8 mouse cellular contexts compared by ENCODE assay signal in the genomic region with DNA sequence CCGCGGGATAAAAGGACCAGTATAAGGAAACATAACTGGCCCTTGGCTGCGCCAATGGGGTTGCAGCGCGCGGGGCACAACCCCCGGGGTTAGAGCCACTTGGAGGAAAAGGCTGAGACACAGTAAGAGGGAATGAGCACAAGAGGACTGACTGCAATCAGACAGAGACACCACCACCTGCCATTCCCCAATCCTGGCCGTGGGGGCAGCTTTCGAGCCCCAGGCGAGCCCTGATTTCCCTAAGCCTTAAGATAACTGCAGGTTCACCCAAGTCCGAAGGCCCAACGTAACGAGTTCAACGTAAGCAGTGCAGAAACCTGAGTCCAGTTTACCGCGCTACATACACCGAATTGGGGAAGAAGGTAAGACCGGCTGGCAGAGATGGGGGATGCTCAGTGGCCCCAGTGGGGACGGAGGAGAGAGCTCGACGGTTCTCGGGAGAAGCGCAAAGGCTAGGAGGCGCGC. TPM values are rescaled to one million over a fixed set of nuclear protein-coding genes. Genes with fewer than 3 reads are reported as not detected.
DNase-seq lines count a peak whose midpoint lies in the region; ATAC-seq and TF ChIP-seq lines count a peak whose summit lies in the region.

No protein-coding gene starts in this region.

- TF ChIP-seq CTCF in lung, embryonic 14.5 days (IDR thresholded peaks at IDR 0.05; ENCODE audit: low read depth) = peak; percentile 28
- no peak for TF ChIP-seq CTCF in forebrain, postnatal 0 days (IDR thresholded peaks at IDR 0.05; ENCODE audit: low read depth)

- WGBS in lung, embryonic 14.5 days = under 1% methylated on average over 25 of the region's 25 CpGs
- under 1% methylated on average over 25 of the region's 25 CpGs for WGBS in forebrain, postnatal 0 days
- under 1% methylated on average over 25 of the region's 25 CpGs for WGBS in midbrain, embryonic 16.5 days

- no peaks in the 10 kb centered on the region for H3K27me3 ChIP-seq in lung, embryonic 14.5 days (ENCODE audit: insufficient read depth, low read length)
- no peaks in the 10 kb centered on the region for H3K27me3 ChIP-seq in forebrain, postnatal 0 days (ENCODE audit: insufficient read depth, low read length)
- no peaks in the 10 kb centered on the region for H3K27me3 ChIP-seq in midbrain, embryonic 16.5 days (ENCODE audit: control insufficient read depth, insufficient read depth, low read depth, low read length)

- intact Hi-C loops in left cerebral cortex, postnatal 4 days (cut with DNase I) = no loop called here

- no peaks in the 10 kb centered on the region for H3K9me3 ChIP-seq in lung, embryonic 14.5 days (ENCODE audit: low read depth, low read length)
- no peaks in the 10 kb centered on the region for H3K9me3 ChIP-seq in forebrain, postnatal 0 days (ENCODE audit: low read length)
- no peaks in the 10 kb centered on the region for H3K9me3 ChIP-seq in midbrain, embryonic 16.5 days (replicated peaks; ENCODE audit: control insufficient read depth, low read length, poor library complexity, severe bottlenecking)

- peaks cover under 1% of the 10 kb centered on the region; the same call in 1 of the 2 replicates for H3K36me3 ChIP-seq in lung, embryonic 14.5 days (ENCODE audit: insufficient read depth)
- peaks cover 2% of the 10 kb centered on the region; the same call in 1 of the 2 replicates for H3K36me3 ChIP-seq in forebrain, postnatal 0 days (ENCODE audit: insufficient read depth)
- no peaks in the 10 kb centered on the region for H3K36me3 ChIP-seq in midbrain, embryonic 16.5 days (ENCODE audit: control insufficient read depth, insufficient read depth, low read length)

- peaks cover 6% of the 10 kb centered on the region; the same call in 1 of the 2 replicates for H3K4me1 ChIP-seq in lung, embryonic 14.5 days (ENCODE audit: insufficient read depth)
- peaks cover 9% of the 10 kb centered on the region; the same call in 1 of the 2 replicates for H3K4me1 ChIP-seq in forebrain, postnatal 0 days (ENCODE audit: insufficient read depth)
- peaks cover 9% of the 10 kb centered on the region for H3K4me1 ChIP-seq in midbrain, embryonic 16.5 days (ENCODE audit: control insufficient read depth, insufficient read depth, low read length)

- peak; percentile 31 for DNase-seq in lung, embryonic 14.5 days
- DNase-seq in lung, postnatal 14 days = no peak
- DNase-seq in adipocyte (ENCODE audit: low spot score) = peak; percentile 59
- no peak for DNase-seq in forebrain, postnatal 0 days
- peak; percentile 42 for DNase-seq in left cerebral cortex, postnatal 4 days
- DNase-seq in thymus, postnatal 10 days (ENCODE audit: low spot score in 2 of 2) = no peak
- no peak for DNase-seq in gastrocnemius, postnatal 4 days (ENCODE audit: low spot score in 2 of 2)

- H3K4me3 ChIP-seq in lung, embryonic 14.5 days (ENCODE audit: low read depth, low read length) = peak overlapping the region; percentile 95
- peak overlapping the region; percentile 93 for H3K4me3 ChIP-seq in forebrain, postnatal 0 days (ENCODE audit: low read depth, low read length)
- peak overlapping the region; percentile 87 for H3K4me3 ChIP-seq in midbrain, embryonic 16.5 days (ENCODE audit: low read depth, low read length)

- ATAC-seq in lung, embryonic 14.5 days (ENCODE audit: insufficient read depth) = peak; percentile 73
- peak; percentile 45; the same call in 1 of the 2 replicates for ATAC-seq in forebrain, postnatal 0 days
- ATAC-seq in midbrain, embryonic 16.5 days = peak; percentile 76

- H3K27ac ChIP-seq in lung, embryonic 14.5 days (ENCODE audit: low read depth) = peak overlapping the region; percentile 99
- peak overlapping the region; percentile 99 for H3K27ac ChIP-seq in forebrain, postnatal 0 days (ENCODE audit: low read depth, low read length)
- H3K27ac ChIP-seq in midbrain, embryonic 16.5 days (ENCODE audit: low read length) = peak overlapping the region; percentile 96

- H3K4me2 ChIP-seq in lung, embryonic 14.5 days = peak overlapping the region; percentile 93
- peak overlapping the region; percentile 91 for H3K4me2 ChIP-seq in forebrain, postnatal 0 days (ENCODE audit: low read depth)
- H3K4me2 ChIP-seq in midbrain, embryonic 16.5 days (ENCODE audit: low read length) = peak overlapping the region; percentile 93

- peak overlapping the region; percentile 66 for H3K9ac ChIP-seq in lung, embryonic 14.5 days
- H3K9ac ChIP-seq in forebrain, postnatal 0 days = peak overlapping the region; percentile 80
- peak overlapping the region; percentile 82 for H3K9ac ChIP-seq in midbrain, embryonic 16.5 days (ENCODE audit: low read depth, low read length)

RNA-seq across cellular contexts. Expression of a gene that starts 0.4 kb away (rescaled TPM):
- polyA plus RNA-seq in lung, embryonic 14.5 days (2014; fragmentation: Nextera tagmentation; extraction: Ambion mirVana) = 0.68 and 0.92 TPM in 2 replicates
- 6.4 and 9.3 TPM in 2 replicates for total RNA-seq in forebrain, postnatal 0 days (2014; rRNA removed)
- 1.4 and 2.1 TPM in 2 replicates for polyA plus RNA-seq in forebrain, postnatal 0 days (2015; fragmentation: Nextera tagmentation; extraction: Ambion mirVana)
- 1 to 10 TPM; 2.7 to 4.4 TPM for total RNA-seq in left cerebral cortex, postnatal 4 days (2021)
- polyA plus RNA-seq in midbrain, embryonic 16.5 days (2015; fragmentation: Nextera tagmentation; extraction: Ambion mirVana) = 1.9 and 2.8 TPM in 2 replicates
- 1 to 10 TPM; 1.6 to 4.6 TPM for total RNA-seq in gastrocnemius, postnatal 4 days (2021)

RNA-seq across cellular contexts. Expression of a gene that starts 0.6 kb away (rescaled TPM):
- 74.1 and 78.6 TPM in 2 replicates for polyA plus RNA-seq in lung, embryonic 14.5 days (2014; fragmentation: Nextera tagmentation; extraction: Ambion mirVana)
- total RNA-seq in forebrain, postnatal 0 days (2014; rRNA removed) = 36.8 and 49.8 TPM in 2 replicates
- polyA plus RNA-seq in forebrain, postnatal 0 days (2015; fragmentation: Nextera tagmentation; extraction: Ambion mirVana) = 36.2 and 52.9 TPM in 2 replicates
- total RNA-seq in left cerebral cortex, postnatal 4 days (2021) = 10 to 100 TPM; 68.9 to 74.0 TPM
- polyA plus RNA-seq in midbrain, embryonic 16.5 days (2015; fragmentation: Nextera tagmentation; extraction: Ambion mirVana) = 61.7 and 63.6 TPM in 2 replicates
- total RNA-seq in gastrocnemius, postnatal 4 days (2021) = 10 to 100 TPM; 39.7 to 47.0 TPM

RNA-seq across cellular contexts. Expression of a gene that starts 13.7 kb away (rescaled TPM):
- 130 and 131 TPM in 2 replicates for polyA plus RNA-seq in lung, embryonic 14.5 days (2014; fragmentation: Nextera tagmentation; extraction: Ambion mirVana)
- 91.6 and 104 TPM in 2 replicates for total RNA-seq in forebrain, postnatal 0 days (2014; rRNA removed)
- polyA plus RNA-seq in forebrain, postnatal 0 days (2015; fragmentation: Nextera tagmentation; extraction: Ambion mirVana) = 96.9 and 108 TPM in 2 replicates
- total RNA-seq in left cerebral cortex, postnatal 4 days (2021) = 10 to 100 TPM; 66.7 to 72.1 TPM
- polyA plus RNA-seq in midbrain, embryonic 16.5 days (2015; fragmentation: Nextera tagmentation; extraction: Ambion mirVana) = 117 and 125 TPM in 2 replicates
- 10 to 100 TPM; 80.8 to 83.2 TPM for total RNA-seq in gastrocnemius, postnatal 4 days (2021)

RNA-seq across cellular contexts. Expression of a gene that starts 13.9 kb away (rescaled TPM):
- 64.2 and 70.6 TPM in 2 replicates for polyA plus RNA-seq in lung, embryonic 14.5 days (2014; fragmentation: Nextera tagmentation; extraction: Ambion mirVana)
- total RNA-seq in forebrain, postnatal 0 days (2014; rRNA removed) = 45.3 and 70.8 TPM in 2 replicates
- polyA plus RNA-seq in forebrain, postnatal 0 days (2015; fragmentation: Nextera tagmentation; extraction: Ambion mirVana) = 76.6 and 95.3 TPM in 2 replicates
- total RNA-seq in left cerebral cortex, postnatal 4 days (2021) = 10 to 100 TPM; 45.8 to 48.3 TPM
- 81.5 and 93.8 TPM in 2 replicates for polyA plus RNA-seq in midbrain, embryonic 16.5 days (2015; fragmentation: Nextera tagmentation; extraction: Ambion mirVana)
- 10 to 100 TPM; 33.1 to 42.9 TPM for total RNA-seq in gastrocnemius, postnatal 4 days (2021)

RNA-seq across cellular contexts. Expression of a gene that starts 22.8 kb away (rescaled TPM):
- polyA plus RNA-seq in lung, embryonic 14.5 days (2014; fragmentation: Nextera tagmentation; extraction: Ambion mirVana) = 5.4 and 7.1 TPM in 2 replicates
- 6.7 and 10.9 TPM in 2 replicates for total RNA-seq in forebrain, postnatal 0 days (2014; rRNA removed)
- 10.8 and 11.8 TPM in 2 replicates for polyA plus RNA-seq in forebrain, postnatal 0 days (2015; fragmentation: Nextera tagmentation; extraction: Ambion mirVana)
- total RNA-seq in left cerebral cortex, postnatal 4 days (2021) = 10 to 100 TPM; 27.6 to 30.1 TPM
- 12.6 and 14.3 TPM in 2 replicates for polyA plus RNA-seq in midbrain, embryonic 16.5 days (2015; fragmentation: Nextera tagmentation; extraction: Ambion mirVana)
- total RNA-seq in gastrocnemius, postnatal 4 days (2021) = 10 to 100 TPM; 12.2 to 13.0 TPM

Comparison
In these comparisons a context has a peak if more than half of its experiments do, and no peak if none do; other contexts are left out.
1. DNase-seq: peak in lung, embryonic 14.5 days (single experiment), adipocyte (single experiment) and left cerebral cortex, postnatal 4 days (single experiment); none in lung, postnatal 14 days (single experiment), forebrain, postnatal 0 days (single experiment), thymus, postnatal 10 days (0 of 2) and gastrocnemius, postnatal 4 days (0 of 2).
2. Peak in every context shown above with its lines, with median percentiles within 50 percentile points of each other: ATAC-seq, H3K27ac ChIP-seq, H3K4me2 ChIP-seq, H3K4me3 ChIP-seq and H3K9ac ChIP-seq.